Mouse (Mus musculus) hindbrain, embryonic 16.5 days (tissue): Measurements from ENCODE around the gene Spryd3. TPM values are rescaled to one million over a fixed set of nuclear protein-coding genes. Genes with fewer than 3 reads are reported as not detected.
A peak's percentile ranks its signal among the peaks of the same experiment; 100 is the strongest.

Experiments
- ATAC-seq: fragments of 200-750 bp; cut with Nextera tagmentation; 2 replicates; pipeline ENCODE4 v1.8.0; 2017; ENCODE audit warnings: moderate TSS enrichment, moderate library complexity
- H3K27ac ChIP-seq: fragments of 300-500 bp; sonication (generic); 2 replicates; pipeline ENCODE4 v1.5.1; 2014; ENCODE audit warnings: low read depth, mild to moderate bottlenecking, control low read depth, low read length, moderate library complexity
- H3K27me3 ChIP-seq: fragments of 300-500 bp; sonication (generic); replicated peaks from 2 replicates; pipeline ENCODE4 v1.6.1; 2014; ENCODE audit warnings: low read length; ENCODE audit not compliant: control insufficient read depth, insufficient read depth
- H3K36me3 ChIP-seq: fragments of 300-500 bp; sonication (generic); 2 replicates; pipeline ENCODE4 v1.6.1; 2014; ENCODE audit warnings: mild to moderate bottlenecking, low read length, moderate library complexity, mixed read lengths; ENCODE audit not compliant: control insufficient read depth, insufficient read depth
- H3K4me1 ChIP-seq: fragments of 300-500 bp; sonication (generic); 2 replicates; pipeline ENCODE4 v1.6.1; 2014; ENCODE audit warnings: low read depth, low read length; ENCODE audit not compliant: control insufficient read depth, insufficient read depth
- H3K4me2 ChIP-seq: fragments of 300-500 bp; sonication (generic); 2 replicates; pipeline ENCODE4 v1.6.1; 2014; ENCODE audit warnings: mild to moderate bottlenecking, low read length, control low read depth, moderate library complexity
- H3K4me3 ChIP-seq: fragments of 300-500 bp; sonication (generic); 2 replicates; pipeline ENCODE4 v1.5.1; 2014; ENCODE audit warnings: mild to moderate bottlenecking, low read length, control low read depth, moderate library complexity
- H3K9ac ChIP-seq: fragments of 300-500 bp; sonication (generic); 2 replicates; pipeline ENCODE4 v1.6.1; 2014; ENCODE audit warnings: low read depth, mild to moderate bottlenecking, control low read depth, low read length, moderate library complexity
- H3K9me3 ChIP-seq: fragments of 300-500 bp; sonication (generic); 2 replicates; pipeline ENCODE4 v1.6.1; 2014; ENCODE audit warnings: mild to moderate bottlenecking, low read length, moderate library complexity; ENCODE audit not compliant: control insufficient read depth
- WGBS: fragments of 180-500 bp; shearing (Covaris S2); extraction: QIAGEN DNeasy Blood & Tissue Kit; methylation state at CpG from one replicate; pipeline ENCODE4 v1.1.7; 2014; 5-methylcytosine and 5-hydroxymethylcytosine counted together
- polyA plus RNA-seq: library from polyadenylated mRNA; unstranded; fragments of >200 nt; fragmentation: Nextera tagmentation; extraction: Ambion mirVana; gene quantifications from 2 replicates; pipeline ENCODE4 v1.2.1, GENCODE M21; 2015

Spryd3 gene
- 105 and 108 TPM in 2 replicates for polyA plus RNA-seq

DNA sequence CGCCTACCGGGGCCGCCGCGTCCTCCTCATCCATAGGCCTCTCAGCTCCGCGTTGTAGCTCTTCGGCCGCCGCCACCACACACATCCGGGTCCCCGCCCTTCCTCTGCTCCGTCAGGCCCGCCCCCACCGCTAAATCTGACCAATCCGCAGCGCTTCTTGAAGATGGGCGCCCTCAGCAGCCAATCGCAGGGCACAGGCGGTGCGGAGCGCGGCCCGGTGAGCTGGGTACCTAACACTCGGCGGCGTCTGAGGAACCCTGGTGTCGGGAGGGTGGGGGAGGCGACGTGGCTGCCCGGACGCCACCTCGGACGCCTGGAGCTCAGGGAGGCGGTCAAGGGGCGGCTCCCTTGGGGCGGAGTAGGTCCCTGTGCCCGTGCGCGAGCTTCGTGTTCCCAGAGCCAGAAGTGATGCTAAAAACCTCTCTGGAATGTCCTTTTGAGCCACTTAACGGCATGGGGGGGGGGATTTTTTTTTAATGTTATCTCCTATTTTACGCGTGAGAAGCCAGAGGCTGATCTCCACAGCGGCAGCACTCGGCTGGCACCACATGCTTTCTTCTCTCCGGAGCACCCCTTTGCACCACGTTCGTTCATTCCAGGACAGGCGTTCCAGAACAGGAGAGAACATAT is at the start of gene Spryd3:
Gene Spryd3, minus strand, starts transcription at position 106 of the 630 bp plus-strand sequence.
- 0% methylated on average over 50 of the region's 50 CpGs for WGBS
- Histone ChIP-seq H3K36me3 (peaks cover 10% of the 10 kb centered on the region; the same call in 1 of the 2 replicates), H3K27me3 (no peaks in the 10 kb centered on the region), H3K4me2 (peak within 1 kb of the TSS; percentile 64), H3K9ac (peak within 1 kb of the TSS; percentile 95), H3K4me3 (peak within 1 kb of the TSS; percentile 86), H3K9me3 (no peaks in the 10 kb centered on the region), H3K4me1 (peaks cover 13% of the 10 kb centered on the region), H3K27ac (peak within 1 kb of the TSS; percentile 88)
- ATAC-seq: peak; percentile 99

DNA sequence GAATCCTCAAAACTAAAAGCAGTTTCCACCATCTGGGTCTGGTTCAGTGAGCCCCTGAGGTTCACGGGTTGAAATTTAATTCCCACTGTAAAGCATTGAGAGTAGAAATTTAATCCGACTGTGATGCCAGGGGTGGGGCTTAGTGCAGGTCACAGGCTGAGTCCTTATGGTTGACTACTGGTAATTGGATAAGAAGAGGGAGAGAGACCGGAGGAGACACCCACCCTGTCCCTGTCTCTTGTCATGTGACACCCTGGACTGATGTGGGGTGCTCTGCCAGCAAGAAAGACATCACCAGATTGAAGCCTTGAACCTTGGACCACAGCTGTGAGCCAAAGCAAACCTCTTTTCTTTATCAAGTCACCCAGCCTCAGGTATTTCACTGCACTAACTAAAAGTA is 47.0 kb upstream of the Spryd3 start:
- Histone ChIP-seq H3K4me1 (no peaks in the 10 kb centered on the region), H3K27ac (no peak overlapping the region), H3K4me3 (no peak overlapping the region), H3K36me3 (peaks cover 6% of the 10 kb centered on the region), H3K27me3 (no peaks in the 10 kb centered on the region), H3K9me3 (no peaks in the 10 kb centered on the region), H3K9ac (no peak overlapping the region), H3K4me2 (no peak overlapping the region)
- WGBS: 85% methylated on average over 3 of the region's 3 CpGs
- no peak for ATAC-seq

DNA sequence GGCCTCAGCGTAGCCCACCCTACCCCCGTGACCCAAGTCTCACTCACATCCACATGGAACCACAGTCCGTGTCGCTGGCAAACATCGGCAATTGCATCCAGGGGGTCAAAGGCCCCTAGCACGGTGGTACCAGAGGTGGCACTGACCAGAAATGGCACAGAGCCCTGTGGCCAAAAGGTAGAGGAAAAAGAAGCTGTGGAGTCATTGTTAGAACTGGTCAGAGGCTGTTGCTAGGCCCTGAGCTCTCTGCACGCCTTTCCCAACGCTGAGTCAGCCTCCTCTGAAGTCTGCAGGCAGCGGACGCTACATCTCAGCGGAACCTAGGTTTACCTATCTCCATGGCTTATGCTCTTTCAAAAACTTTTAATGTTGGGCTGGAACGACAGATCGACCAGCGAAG is 43.9 kb upstream of the Spryd3 start:
- no peak overlapping the region for H3K27ac ChIP-seq
- no peak for ATAC-seq
- H3K4me2 ChIP-seq: no peak overlapping the region
- H3K36me3 ChIP-seq: peaks cover 6% of the 10 kb centered on the region
- 86% methylated on average over 14 of the region's 14 CpGs for WGBS
- H3K4me1 ChIP-seq: no peaks in the 10 kb centered on the region
- no peaks in the 10 kb centered on the region for H3K27me3 ChIP-seq
- no peak overlapping the region; the same call in 1 of the 2 replicates for H3K9ac ChIP-seq
- H3K4me3 ChIP-seq: no peak overlapping the region
- H3K9me3 ChIP-seq: no peaks in the 10 kb centered on the region

DNA sequence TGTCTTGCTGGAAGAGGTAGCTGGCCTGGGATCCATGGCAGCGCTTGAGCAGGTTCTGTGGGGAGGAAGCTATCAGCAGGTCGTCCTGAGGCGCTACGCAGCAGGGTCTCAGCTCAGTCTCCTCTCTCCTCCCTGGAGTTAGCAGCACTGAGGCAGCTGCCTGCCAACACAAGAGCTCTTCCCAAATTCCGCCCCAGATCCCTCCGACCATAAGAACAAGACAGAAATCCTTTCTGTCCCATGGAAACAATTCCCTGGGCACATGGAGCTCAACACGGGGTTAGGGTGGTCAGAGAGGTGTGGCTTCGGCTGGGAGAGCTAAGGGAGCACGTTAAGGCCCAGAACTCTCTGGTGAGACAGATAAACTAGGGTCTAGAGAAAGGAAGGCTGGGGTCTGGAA is 43.1 kb upstream of the Spryd3 start:
- ATAC-seq: no peak
- H3K4me1 ChIP-seq: no peaks in the 10 kb centered on the region
- no peak overlapping the region for H3K4me3 ChIP-seq
- H3K9me3 ChIP-seq: peaks cover 2% of the 10 kb centered on the region; the same call in 1 of the 2 replicates
- H3K36me3 ChIP-seq: peaks cover 2% of the 10 kb centered on the region; the same call in 1 of the 2 replicates
- H3K4me2 ChIP-seq: no peak overlapping the region
- no peak overlapping the region for H3K27ac ChIP-seq
- no peaks in the 10 kb centered on the region for H3K27me3 ChIP-seq
- H3K9ac ChIP-seq: no peak overlapping the region
- 86% methylated on average over 9 of the region's 9 CpGs for WGBS

DNA sequence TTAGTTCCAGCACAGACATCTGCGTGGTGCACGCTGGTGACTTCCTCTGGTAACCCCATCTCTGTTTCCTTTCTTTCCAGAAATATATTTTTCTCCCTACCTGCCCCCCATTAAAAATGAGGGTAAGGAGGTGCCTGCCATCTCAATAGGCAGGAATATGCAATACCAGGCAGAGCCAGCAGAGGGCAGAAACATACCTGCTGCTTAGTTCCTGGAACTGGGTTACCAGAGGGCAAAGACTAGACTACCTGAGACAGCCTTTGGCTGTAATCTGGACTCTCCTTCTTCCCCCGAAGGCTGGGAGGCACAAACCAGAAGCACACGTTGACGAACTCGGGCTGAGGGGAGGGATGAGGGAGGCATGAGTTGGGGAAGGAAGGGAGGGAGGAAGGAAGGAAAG is 42.2 kb upstream of the Spryd3 start:
- Histone ChIP-seq H3K9me3 (peaks cover 2% of the 10 kb centered on the region; the same call in 1 of the 2 replicates), H3K27ac (no peak overlapping the region), H3K4me3 (no peak overlapping the region), H3K36me3 (peaks cover 2% of the 10 kb centered on the region; the same call in 1 of the 2 replicates), H3K4me1 (no peaks in the 10 kb centered on the region), H3K9ac (no peak overlapping the region), H3K4me2 (no peak overlapping the region), H3K27me3 (no peaks in the 10 kb centered on the region)
- WGBS: 16% methylated on average over 6 of the region's 6 CpGs
- no peak for ATAC-seq

DNA sequence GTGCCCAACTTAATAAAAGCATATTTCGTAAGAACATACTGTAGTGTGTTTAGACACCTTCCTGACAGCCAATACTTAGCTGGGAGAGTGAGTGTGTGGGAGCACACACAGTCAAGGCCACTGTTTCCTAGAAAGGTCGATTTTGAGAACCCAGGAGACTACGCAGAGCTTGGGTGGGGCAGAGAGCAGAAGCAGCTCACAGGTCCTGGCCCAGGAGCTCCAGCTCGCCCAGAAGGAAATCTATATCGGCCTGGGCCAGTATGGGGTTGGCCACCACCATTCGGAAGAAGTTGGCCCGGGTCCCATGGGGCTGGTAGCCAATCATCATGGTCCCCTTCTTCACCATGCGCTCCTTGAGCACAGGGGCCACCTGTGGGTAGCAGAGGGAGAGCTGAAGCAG is 41.4 kb upstream of the Spryd3 start:
- H3K9me3 ChIP-seq: peaks cover 2% of the 10 kb centered on the region; the same call in 1 of the 2 replicates
- H3K36me3 ChIP-seq: peaks cover 2% of the 10 kb centered on the region; the same call in 1 of the 2 replicates
- ATAC-seq: no peak
- WGBS: 82% methylated on average over 8 of the region's 8 CpGs
- H3K4me2 ChIP-seq: no peak overlapping the region
- no peak overlapping the region for H3K9ac ChIP-seq
- H3K4me1 ChIP-seq: no peaks in the 10 kb centered on the region
- no peak overlapping the region for H3K27ac ChIP-seq
- H3K27me3 ChIP-seq: no peaks in the 10 kb centered on the region
- no peak overlapping the region for H3K4me3 ChIP-seq

DNA sequence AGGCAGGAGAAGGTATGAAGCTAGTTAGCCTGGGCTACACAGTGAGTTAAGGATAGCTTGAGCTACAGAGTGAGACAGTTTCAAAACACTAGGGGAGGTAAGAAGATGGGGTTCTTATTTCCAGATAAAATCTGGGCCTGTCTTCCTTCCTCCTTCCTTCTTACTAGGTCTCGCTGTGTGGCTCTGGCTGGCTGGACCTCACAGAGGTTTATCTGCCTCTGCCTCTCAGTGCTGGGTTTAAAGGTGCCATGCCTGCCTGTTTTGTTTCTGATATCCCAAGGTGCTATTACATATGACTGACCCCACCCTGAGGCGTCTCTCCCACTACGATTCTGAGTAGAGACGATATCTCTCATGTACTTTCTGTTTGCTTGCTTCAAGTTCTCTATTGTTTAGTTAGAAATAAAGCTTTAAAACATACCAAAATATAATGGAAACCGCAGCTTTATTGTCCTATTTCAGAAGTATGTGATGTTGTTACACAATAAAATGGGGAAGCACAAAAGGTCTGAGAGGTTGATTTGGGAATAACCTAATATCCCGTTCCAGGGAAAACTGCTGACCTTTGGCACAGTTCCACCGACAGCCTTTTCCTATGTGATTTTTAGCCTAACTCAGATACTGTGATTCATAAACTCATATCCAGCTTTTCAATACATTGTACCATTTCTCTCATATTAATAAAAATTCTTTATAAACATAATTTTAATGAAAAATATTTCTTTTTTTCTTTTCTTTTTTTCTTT is 40.7 kb upstream of the Spryd3 start:
- no peaks in the 10 kb centered on the region for H3K27me3 ChIP-seq
- peaks cover 2% of the 10 kb centered on the region; the same call in 1 of the 2 replicates for H3K36me3 ChIP-seq
- no peak for ATAC-seq
- H3K4me3 ChIP-seq: no peak overlapping the region
- peaks cover 2% of the 10 kb centered on the region; the same call in 1 of the 2 replicates for H3K9me3 ChIP-seq
- 93% methylated on average over 7 of the region's 7 CpGs for WGBS
- no peak overlapping the region for H3K4me2 ChIP-seq
- H3K4me1 ChIP-seq: no peaks in the 10 kb centered on the region
- H3K27ac ChIP-seq: no peak overlapping the region
- H3K9ac ChIP-seq: no peak overlapping the region

DNA sequence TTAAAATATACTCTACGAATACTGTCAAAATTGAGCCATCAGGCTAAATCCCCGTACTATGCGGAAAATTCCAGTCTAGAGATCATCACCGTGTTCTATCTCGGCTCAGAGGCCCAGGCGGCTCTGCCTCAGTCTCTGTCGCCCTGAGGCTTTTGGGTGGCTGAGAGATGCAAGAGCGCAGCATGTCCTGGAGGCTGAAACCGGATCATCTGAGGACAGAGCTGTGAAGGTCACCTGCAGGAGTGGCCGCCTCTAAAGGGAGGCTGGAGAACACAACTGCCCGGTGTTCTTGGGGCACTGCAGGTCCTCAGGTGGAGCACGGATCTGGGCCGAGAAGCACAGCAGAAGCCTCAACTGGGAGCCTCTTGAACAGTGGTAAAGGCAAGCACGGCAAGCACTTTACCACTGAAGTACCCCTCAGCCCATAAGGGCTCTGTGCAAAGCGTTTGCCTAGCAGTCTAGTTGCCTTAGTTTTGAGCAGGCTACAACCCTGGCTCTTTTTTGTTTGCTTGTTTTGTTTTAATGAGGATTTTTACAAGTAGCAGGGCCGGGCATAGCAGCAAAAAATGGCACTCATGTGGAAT is 39.8 kb upstream of the Spryd3 start:
- H3K4me3 ChIP-seq: no peak overlapping the region
- peaks cover 5% of the 10 kb centered on the region; the same call in 1 of the 2 replicates for H3K9me3 ChIP-seq
- ATAC-seq: no peak
- H3K9ac ChIP-seq: no peak overlapping the region
- H3K27me3 ChIP-seq: no peaks in the 10 kb centered on the region
- no peak overlapping the region for H3K27ac ChIP-seq
- H3K4me2 ChIP-seq: no peak overlapping the region
- no peaks in the 10 kb centered on the region for H3K4me1 ChIP-seq
- 91% methylated on average over 16 of the region's 16 CpGs for WGBS
- H3K36me3 ChIP-seq: peaks cover 2% of the 10 kb centered on the region; the same call in 1 of the 2 replicates

DNA sequence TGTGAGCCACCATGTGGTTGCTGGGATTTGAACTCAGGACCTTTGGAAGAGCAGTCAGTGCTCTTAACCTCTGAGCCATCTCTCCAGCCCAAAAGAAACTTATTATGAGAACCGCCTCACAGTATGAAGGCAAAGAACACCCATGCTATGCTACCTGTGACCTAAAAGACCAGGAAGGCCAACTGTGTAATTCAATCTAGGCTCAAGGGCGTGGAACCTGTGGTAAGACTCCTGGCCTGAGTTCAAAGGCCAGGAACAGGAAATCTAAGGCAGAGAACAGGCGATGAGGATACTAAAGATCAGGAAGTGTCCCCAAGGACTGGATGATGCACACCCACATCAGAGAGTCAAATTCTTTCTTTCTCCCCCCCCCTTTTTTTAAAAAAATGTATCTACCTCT is 37.5 kb upstream of the Spryd3 start:
- H3K4me3 ChIP-seq: no peak overlapping the region
- no peaks in the 10 kb centered on the region for H3K4me1 ChIP-seq
- no peak overlapping the region for H3K9ac ChIP-seq
- H3K27ac ChIP-seq: no peak overlapping the region
- no peak for ATAC-seq
- H3K36me3 ChIP-seq: peaks cover 2% of the 10 kb centered on the region; the same call in 1 of the 2 replicates
- WGBS: 89% methylated on average over 3 of the region's 3 CpGs
- H3K27me3 ChIP-seq: no peaks in the 10 kb centered on the region
- H3K4me2 ChIP-seq: no peak overlapping the region
- H3K9me3 ChIP-seq: peaks cover 5% of the 10 kb centered on the region; the same call in 1 of the 2 replicates
